Mouse (Mus musculus) spleen, adult 10 weeks (tissue): ENCODE results near the gene Trib2. TPM values are rescaled to one million over a fixed set of nuclear protein-coding genes. Genes with fewer than 3 reads are reported as not detected.

Source experiments
- polyA plus RNA-seq: library from polyadenylated mRNA; stranded (reverse); fragments of 350-450 nt; fragmentation: Illumina TruSeq; extraction: RNeasy Lipid Tissue Mini Kit (QIAGEN cat#74804); gene quantifications from one replicate; pipeline ENCODE4 v1.2.3, GENCODE M21; 2015; ENCODE audit warnings: low replicate concordance; ENCODE audit not compliant: insufficient read depth

Trib2 gene
- 39.5 TPM for polyA plus RNA-seq

DNA sequence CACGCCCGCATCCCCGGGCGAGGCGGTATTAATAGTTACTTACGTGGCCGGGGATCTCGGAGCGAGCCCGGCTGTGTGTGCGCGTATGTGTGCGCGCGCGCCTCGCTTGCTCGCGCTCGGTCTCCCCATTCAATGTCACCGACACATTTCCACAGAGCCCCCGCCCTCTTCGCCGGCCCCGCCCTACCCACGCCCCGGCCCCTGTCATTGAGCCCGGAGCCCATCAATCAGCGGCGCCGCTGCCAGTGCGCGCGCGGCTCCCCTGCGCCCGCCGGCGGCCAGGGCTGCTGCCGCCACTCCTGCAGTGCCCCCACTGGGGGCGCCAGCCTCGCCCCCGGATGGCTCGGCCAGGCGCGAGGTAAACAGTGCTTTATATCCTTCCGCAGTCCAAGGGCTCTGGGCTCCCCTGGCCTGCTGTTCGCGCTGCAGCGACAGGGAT lies at the start of gene Trib2:
Gene Trib2, minus strand, starts transcription at position 183 of the 439 bp plus-strand sequence.

